Mouse (Mus musculus): Measurements from ENCODE around the gene Copz2.
A peak's percentile ranks its signal among the peaks of the same experiment; 100 is the strongest.
"Not testable (repeated sequence)": the region's sequence is repeated elsewhere in the genome, so short reads cannot be mapped to it uniquely, and the experiment has no call there.

The Copz2 gene

GRCm38 (mm10) chr11:96849681-96850467, at the start of gene Copz2:
Gene Copz2, plus strand, starts transcription at chr11:96849870.
- no peak for DNase-seq (ENCODE audit: low spot score)

DNA sequence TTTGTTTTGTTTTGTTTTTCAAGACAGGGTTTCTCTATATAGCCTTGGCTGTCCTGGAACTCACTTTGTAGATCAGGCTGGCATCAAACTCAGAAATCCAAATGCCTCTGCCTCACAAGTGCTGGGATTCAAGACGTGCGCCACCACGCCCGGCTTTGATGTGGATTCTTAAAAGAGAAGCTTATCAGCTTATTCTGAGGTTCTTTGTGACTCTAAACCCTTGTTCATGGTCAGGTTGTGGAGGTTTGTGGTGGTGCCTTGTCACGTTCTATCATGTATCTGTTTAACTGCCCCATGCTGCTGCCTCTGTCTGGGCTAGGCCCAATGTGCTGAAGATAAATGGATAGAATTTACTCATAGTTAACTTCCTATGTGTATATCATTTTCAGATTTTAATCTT, 44.1 kb upstream of the Copz2 start:
- DNase-seq (ENCODE audit: low spot score), result no peak

GRCm38 (mm10) chr11:96808066-96808465, 41.6 kb upstream of the Copz2 start:
- DNase-seq (ENCODE audit: low spot score), result no peak

- DNase-seq (ENCODE audit: low spot score), result no peak
Observed at GRCm38 (mm10) chr11:96809562-96810235, 40.0 kb upstream of the Copz2 start.

DNA sequence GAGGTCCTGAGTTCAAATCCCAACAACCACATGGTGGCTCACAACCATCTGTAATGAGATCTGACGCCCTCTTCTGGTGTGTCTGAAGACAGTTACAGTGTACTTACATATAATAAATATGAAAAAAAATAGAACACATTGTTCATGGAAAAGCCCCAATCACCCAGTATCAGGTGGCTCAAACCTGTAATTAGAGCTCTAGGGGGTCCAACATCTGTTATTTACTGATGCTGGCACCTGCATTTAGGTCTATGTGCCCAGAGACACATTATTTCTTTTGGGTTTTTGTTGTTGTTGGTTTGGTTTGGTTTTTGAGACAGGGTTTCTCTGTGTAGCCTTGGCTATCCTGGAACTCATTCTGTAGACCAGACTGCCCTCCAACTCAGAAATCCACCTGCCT, 38.5 kb upstream of the Copz2 start:
- not testable (repeated sequence) for DNase-seq (ENCODE audit: low spot score)

DNA sequence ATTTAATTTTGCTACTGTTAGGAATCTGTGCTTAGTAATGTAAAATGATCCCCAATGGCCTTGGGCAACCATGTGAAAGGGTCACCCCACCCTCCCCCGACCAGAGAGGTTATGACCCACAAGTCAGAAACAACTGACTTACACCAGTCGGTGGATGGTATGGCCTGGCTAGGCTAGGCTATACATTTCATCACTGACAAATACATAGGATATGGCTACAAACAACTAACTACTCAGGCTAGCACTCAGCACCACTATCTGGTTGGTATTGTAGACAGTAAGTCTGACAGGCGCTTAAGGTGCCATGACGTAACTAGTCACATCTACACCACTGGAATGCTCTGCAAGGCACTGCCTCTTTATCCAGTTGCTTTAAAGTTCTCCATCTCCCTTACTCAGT, 36.2 kb upstream of the Copz2 start:
- DNase-seq (ENCODE audit: low spot score), result no peak

- DNase-seq (ENCODE audit: low spot score), result no peak
Observed at GRCm38 (mm10) chr11:96813920-96814319, 35.8 kb upstream of the Copz2 start.

- DNase-seq (ENCODE audit: low spot score), result no peak
Observed at GRCm38 (mm10) chr11:96814443-96814842, 35.2 kb upstream of the Copz2 start.

DNA sequence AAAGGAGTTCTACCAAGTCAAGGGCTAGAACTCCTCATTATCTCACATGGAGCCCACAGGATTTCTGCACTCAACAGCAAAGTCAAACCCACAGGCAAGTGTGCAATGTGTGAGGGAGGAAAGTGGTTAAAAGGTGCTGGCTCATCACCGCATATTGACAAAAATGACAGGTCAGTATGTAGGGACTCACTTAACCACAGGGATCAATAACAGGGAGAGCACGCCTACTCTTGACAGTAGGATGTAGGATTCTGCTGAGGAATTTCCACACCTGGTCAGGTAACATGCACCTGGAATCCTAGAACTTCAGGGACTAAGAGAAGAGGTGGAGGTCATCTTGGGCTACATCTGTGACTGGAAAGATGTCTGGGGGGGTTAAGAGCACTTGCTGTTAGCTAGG, 33.8 kb upstream of the Copz2 start:
- no peak for DNase-seq (ENCODE audit: low spot score)

GRCm38 (mm10) chr11:96816494-96816893, 33.2 kb upstream of the Copz2 start:
- no peak for DNase-seq (ENCODE audit: low spot score)

DNA sequence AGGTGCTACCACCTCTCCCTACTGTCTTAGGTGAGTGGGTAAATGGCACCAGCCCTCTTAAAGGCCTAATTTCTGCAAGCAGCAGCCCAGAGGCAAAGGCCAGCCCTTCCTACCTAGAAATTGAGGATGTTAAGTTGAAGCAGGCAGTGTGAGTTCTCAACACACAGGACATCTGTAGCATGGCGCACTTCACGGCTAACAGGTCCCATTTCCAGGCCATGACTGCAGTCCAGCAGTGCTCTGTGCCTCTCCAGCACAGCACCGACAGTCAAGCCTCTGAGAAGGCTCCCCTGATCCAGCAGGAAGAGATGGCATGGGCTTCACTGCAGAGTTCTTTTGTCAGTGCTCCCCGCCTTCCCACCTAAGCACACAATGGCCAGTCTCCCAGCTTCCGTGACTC, 32.7 kb upstream of the Copz2 start:
- DNase-seq (ENCODE audit: low spot score), result no peak

DNA sequence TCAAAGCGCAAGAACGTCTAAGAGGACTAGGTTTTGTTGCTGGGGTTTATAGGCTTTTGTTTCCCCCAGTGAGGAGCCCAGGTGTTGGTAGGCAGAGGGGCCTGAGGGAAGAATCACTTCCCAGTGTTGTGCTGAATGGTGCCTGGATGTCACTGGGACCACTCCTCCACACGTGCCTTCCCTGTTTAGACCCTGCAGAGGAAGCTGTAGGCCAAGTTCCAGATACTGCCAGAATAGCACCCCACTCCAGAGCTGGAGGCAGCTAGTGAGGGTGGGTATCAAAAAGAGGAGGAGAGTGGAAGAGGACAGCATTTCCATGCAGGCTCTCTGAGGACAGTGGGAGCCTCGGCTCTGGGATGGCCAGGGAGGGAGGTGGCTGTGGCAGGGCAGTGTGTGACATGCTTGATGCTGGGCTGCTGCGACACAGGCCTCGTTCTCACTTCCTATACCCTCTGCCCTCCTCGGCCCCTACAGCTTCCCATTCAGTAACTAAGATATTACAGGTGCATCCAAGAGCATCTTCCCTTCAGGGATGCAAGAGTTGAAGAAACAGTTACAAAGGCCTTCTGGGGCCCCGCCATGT, 31.5 kb upstream of the Copz2 start:
- no peak for DNase-seq (ENCODE audit: low spot score)

DNA sequence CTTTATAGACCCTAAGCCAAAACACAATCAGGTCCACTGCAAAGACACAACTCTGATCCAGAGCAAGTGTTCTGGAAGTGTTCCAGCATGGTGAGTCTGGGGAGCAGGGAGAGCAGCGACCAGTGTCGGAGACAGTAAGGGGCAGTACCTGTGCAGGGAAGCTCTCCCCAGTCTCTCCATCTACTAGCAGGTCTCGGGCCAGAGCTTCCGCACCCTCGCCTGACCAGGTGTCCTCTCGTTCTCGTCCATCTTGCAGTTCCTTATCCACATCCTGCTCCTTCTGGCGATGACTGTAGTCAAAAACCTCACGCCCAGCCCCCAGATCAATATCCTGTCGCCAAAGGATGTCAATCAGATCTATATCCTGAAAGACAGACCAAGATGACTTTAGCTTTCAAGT, 27.7 kb upstream of the Copz2 start:
- DNase-seq (ENCODE audit: low spot score), result no peak

DNA sequence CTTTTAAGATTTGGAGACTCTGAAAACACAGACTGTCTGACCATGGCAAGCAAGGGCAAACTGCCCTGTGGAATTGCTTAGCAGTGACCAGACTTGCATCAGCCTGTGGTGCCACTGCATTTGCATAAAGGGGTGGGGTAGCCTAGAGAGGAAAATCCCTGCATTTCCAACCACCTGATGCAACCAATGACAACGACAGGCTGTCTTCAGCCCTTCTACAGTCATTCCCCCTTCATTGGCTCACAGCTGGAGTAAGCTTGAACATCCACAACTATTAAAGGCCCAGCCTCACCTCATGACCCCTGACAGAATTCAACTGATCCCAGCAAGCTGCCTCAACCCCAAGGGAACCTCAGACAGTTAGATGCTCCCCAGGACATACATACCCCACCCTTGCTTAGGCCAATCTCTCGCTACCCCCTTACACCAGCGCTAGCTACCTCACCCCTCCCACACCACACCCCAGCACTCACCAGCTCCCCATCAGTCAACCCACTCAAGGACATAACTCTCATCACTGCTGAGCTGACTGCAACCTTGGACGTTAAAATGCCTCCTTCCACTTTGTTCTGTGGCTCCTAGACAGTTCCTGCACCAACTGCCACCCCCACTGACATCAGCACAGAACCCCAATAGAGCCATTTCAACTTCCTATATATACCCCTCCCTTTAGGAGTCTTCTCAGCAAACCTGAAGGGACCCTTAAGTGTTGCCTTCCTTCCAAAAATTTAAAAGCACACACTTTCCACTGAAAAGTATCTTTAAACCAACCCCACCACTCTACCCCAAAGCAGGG, 26.8 kb upstream of the Copz2 start:
- DNase-seq (ENCODE audit: low spot score), result no peak

GRCm38 (mm10) chr11:96823471-96823837, 26.2 kb upstream of the Copz2 start:
- DNase-seq (ENCODE audit: low spot score), result no peak

GRCm38 (mm10) chr11:96823880-96824782, 25.5 kb upstream of the Copz2 start:
- peak; percentile 73 for DNase-seq (ENCODE audit: low spot score)

DNA sequence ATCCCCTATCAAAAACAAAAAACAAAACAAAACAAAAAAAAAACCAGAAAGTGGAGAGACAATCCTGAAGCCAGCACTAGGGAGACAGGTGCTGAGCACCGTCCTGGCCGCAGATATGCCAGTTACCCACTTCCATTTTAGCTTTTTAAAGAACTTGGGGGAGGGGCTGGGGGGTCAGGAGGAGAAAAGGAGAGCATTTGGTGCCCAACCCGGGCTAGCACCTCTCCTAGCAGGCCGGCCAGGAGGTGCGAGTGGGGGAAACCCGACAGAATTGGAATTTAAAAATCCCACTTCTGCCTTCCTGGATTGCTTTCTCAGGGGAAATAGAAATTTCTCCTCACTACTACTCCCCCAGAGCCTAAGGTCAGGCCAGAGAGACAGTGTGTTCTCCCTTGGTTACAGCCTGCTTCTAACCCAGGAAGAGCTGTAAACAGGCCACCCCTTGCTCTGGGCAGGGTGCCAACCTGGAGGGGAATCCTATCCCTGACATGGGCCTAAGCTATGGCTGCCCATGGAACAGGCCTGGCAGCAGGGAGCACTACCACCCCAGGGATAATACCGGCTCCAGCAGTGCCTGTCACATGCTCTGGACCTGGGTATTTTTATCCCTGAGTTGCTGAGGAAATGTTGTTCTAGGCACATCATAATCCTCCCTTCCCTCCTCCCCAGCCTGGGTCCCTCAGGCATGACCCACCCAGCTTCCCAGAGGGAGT, 24.7 kb upstream of the Copz2 start:
- peak; percentile 58 for DNase-seq (ENCODE audit: low spot score)

GRCm38 (mm10) chr11:96826481-96826880, 23.2 kb upstream of the Copz2 start:
- no peak for DNase-seq (ENCODE audit: low spot score)

- DNase-seq (ENCODE audit: low spot score), result no peak
Observed at GRCm38 (mm10) chr11:96827062-96827581, 22.5 kb upstream of the Copz2 start.

- no peak for DNase-seq (ENCODE audit: low spot score)
Observed at GRCm38 (mm10) chr11:96827917-96828316, 21.8 kb upstream of the Copz2 start.

- DNase-seq (ENCODE audit: low spot score), result no peak
Observed at GRCm38 (mm10) chr11:96828881-96829280, 20.8 kb upstream of the Copz2 start.

Data from ovary, postnatal 14 days (tissue).